Mouse (Mus musculus) ovary, adult 2 months (tissue): Measurements from ENCODE around the gene Akap6. TPM values are rescaled to one million over a fixed set of nuclear protein-coding genes. Genes with fewer than 3 reads are reported as not detected.

Experiments
- polyA plus RNA-seq: library from polyadenylated mRNA; depleted of rRNA; stranded (reverse); fragments of >200 nt; gene quantifications from 2 replicates; pipeline ENCODE4 v1.2.3, GENCODE M21; 2012; rRNA removed

The Akap6 gene
- polyA plus RNA-seq, result 0.60 and 0.71 TPM in 2 replicates

DNA sequence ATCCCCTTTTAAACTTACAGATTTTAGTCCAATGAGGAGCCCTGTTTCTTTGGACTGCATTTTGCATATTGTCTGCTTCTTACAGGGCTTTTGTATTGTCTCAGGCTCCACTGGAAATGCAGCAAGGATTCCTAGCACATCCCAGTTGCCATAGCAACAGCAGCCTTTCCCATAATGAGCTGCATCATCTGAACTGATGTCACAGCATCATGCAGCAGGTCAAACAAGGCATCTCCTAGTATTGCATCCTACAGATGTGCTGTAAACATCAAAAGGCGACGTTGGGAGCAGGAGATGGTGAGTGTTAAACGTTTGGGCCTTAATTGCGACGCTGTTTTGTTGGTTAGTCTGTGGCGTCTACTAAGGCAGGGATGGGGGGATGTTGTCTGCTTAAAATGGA is at the start of gene Akap6:
Akap6 (plus strand) TSS at position 238 of the 400 bp plus-strand sequence.

Other genes starting within 250 kb of the Akap6 start
- gene Arhgap5, start 195.4 kb upstream of the Akap6 start, polyA plus RNA-seq, result 0.87 and 1.5 TPM in 2 replicates